Mouse (Mus musculus) pancreas, adult 10 weeks (tissue): ENCODE results near the gene Atp13a5. TPM values are rescaled to one million over a fixed set of nuclear protein-coding genes. Genes with fewer than 3 reads are reported as not detected.

ENCODE experiments used
- polyA plus RNA-seq: library from polyadenylated mRNA; stranded (reverse); fragments of 350-450 nt; fragmentation: Illumina TruSeq; extraction: RNeasy Lipid Tissue Mini Kit (QIAGEN cat#74804); gene quantifications from one replicate; pipeline ENCODE4 v1.2.3, GENCODE M21; 2015; ENCODE audit warnings: low read depth, low replicate concordance; ENCODE audit not compliant: insufficient read depth

Gene Atp13a5
- not detected for polyA plus RNA-seq

GRCm38 (mm10) chr16:29378458-29378857 is at the start of gene Atp13a5:
TSS of gene Atp13a5 (minus strand) at chr16:29378732.

GRCm38 (mm10) chr16:29209605-29210411 is 168.7 kb downstream of the Atp13a5 start, which contains the start of gene Hrasls:
TSS of gene Hrasls (plus strand) at chr16:29209695.

Other genes starting within 250 kb of the Atp13a5 start
- not detected for gene Hrasls, start 169.0 kb downstream of the Atp13a5 start, polyA plus RNA-seq
- gene Atp13a4, start 166.1 kb upstream of the Atp13a5 start, polyA plus RNA-seq = not detected
- 8.0 TPM for gene Opa1, start 200.6 kb upstream of the Atp13a5 start, polyA plus RNA-seq